Mouse (Mus musculus) liver, adult 2 months (tissue): ENCODE data around the gene Anapc10. TPM values are rescaled to one million over a fixed set of nuclear protein-coding genes. Genes with fewer than 3 reads are reported as not detected.
A peak's percentile ranks its signal among the peaks of the same experiment; 100 is the strongest.
"Not testable (repeated sequence)": the region's sequence is repeated elsewhere in the genome, so short reads cannot be mapped to it uniquely, and the experiment has no call there.

Experiments
- DNase-seq: peaks from one replicate; pipeline ENCODE4 v3.0.0-alpha.2; 2011; ENCODE audit warnings: low read depth, low spot score; ENCODE audit errors: extremely low read depth
- H3K27ac ChIP-seq: fragments of 200-500 bp; replicated peaks from 2 replicates; pipeline ENCODE4 v1.5.1; 2012; ENCODE audit warnings: low read depth, mild to moderate bottlenecking, control low read depth, inconsistent platforms, low read length; ENCODE audit not compliant: insufficient read depth
- H3K27me3 ChIP-seq: fragments of 200-500 bp; 2 replicates; pipeline ENCODE4 v1.6.1; 2012; ENCODE audit warnings: mild to moderate bottlenecking, moderate library complexity, low read length, inconsistent platforms; ENCODE audit not compliant: control insufficient read depth, insufficient read depth
- H3K36me3 ChIP-seq: fragments of 200-500 bp; 2 replicates; pipeline ENCODE4 v1.6.1; 2012; ENCODE audit warnings: low read length, inconsistent platforms; ENCODE audit not compliant: control insufficient read depth, insufficient read depth
- H3K4me1 ChIP-seq: fragments of 200-500 bp; 2 replicates; pipeline ENCODE4 v1.6.1; 2011; ENCODE audit warnings: low read length; ENCODE audit not compliant: control insufficient read depth, insufficient read depth
- H3K4me3 ChIP-seq: fragments of 200-500 bp; 2 replicates; pipeline ENCODE4 v1.5.1; 2011; ENCODE audit warnings: low read depth, mild to moderate bottlenecking, control low read depth, low read length, moderate library complexity; ENCODE audit not compliant: insufficient read depth
- H3K79me2 ChIP-seq: fragments of 200-500 bp; 2 replicates; pipeline ENCODE4 v1.6.1; 2012; ENCODE audit warnings: inconsistent platforms, mild to moderate bottlenecking, low read length, moderate library complexity; ENCODE audit not compliant: control insufficient read depth, insufficient read depth
- H3K9ac ChIP-seq: fragments of 200-500 bp; 2 replicates; pipeline ENCODE4 v1.6.1; 2012; ENCODE audit warnings: low read depth, mild to moderate bottlenecking, control low read depth, inconsistent platforms, low read length
- CTCF ChIP-seq: fragments of 200-500 bp; IDR thresholded peaks from 2 replicates; pipeline ENCODE4 v1.5.1; 2011; ENCODE audit warnings: low read depth, low read length, control low read depth
- POLR2A ChIP-seq: fragments of 200-500 bp; IDR thresholded peaks from 2 replicates; pipeline ENCODE4 v1.6.1; 2011; ENCODE audit warnings: low read length, control low read depth; ENCODE audit not compliant: insufficient read depth; ENCODE audit errors: extremely low read depth
- WGBS: fragments of 180-500 bp; shearing (Covaris S2); methylation state at CpG from one replicate; pipeline ENCODE4 v1.1.7; 2018; 5-methylcytosine and 5-hydroxymethylcytosine counted together
- polyA plus RNA-seq: library from polyadenylated mRNA; depleted of rRNA; stranded (reverse); fragments of >200 nt; gene quantifications from 2 replicates; pipeline ENCODE4 v1.2.3, GENCODE M21; 2012; rRNA removed
- total RNA-seq: library from RNA; depleted of rRNA; stranded (reverse); fragments of >200 nt; gene quantifications from 2 replicates; pipeline ENCODE4 v1.2.3, GENCODE M21; 2014; rRNA removed

Anapc10 gene
- 1.4 and 1.9 TPM in 2 replicates for total RNA-seq
- polyA plus RNA-seq, result 0.35 and 0.55 TPM in 2 replicates

DNA sequence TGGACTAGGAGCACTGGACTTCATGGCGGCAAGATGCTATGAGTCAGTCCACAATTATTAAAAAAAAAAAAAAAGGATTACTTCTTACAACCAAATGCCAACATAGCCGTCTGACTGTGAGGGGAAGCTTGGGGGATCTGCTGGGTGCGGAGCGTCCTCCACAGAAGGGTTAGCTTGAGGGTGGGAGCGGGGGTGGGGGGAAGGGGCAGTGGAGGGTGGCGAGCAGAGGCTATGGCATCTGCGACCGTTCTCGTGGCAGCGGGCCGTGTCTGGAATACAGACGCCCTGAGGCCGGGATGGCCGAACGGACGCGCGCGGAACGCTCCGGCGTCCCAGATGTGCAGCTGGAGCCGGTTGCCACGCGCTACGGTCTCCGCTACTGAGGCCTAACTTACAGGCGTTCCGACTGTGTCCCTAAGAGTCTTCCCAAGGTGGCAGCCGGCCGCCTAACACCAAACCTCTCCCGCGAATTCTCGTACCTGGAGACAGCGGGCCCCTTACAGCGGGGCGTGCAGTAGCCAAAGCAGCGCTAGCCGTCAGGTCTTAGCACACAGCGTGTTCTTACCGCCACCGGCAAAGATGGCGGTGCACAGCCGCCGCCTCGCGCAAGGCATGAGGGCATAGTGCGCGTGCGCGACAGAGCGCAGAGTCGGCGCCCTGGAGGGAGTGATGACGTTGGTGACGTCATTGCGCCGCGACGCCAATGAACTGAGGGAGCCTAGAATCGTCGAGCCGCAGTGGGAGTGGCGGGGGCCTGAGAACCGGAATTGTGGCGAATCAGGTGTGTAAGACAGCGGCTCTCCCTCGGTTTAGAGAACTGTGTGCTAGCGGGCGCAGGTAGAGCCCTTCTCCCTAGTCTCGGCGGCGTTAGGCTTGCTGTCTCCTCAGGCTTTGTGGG, at the start of gene Anapc10, which contains the start of gene Abce1:
TSS of gene Anapc10 (plus strand) at position 757 of the 898 bp plus-strand sequence.
TSS of gene Abce1 (minus strand) at position 677 of the 898 bp plus-strand sequence.
- TF ChIP-seq CTCF, result no peak
- TF ChIP-seq POLR2A, result peak; percentile 43
- Histone ChIP-seq H3K27me3 (no peaks in the 10 kb centered on the region), H3K36me3 (peaks cover 15% of the 10 kb centered on the region), H3K27ac (peak within 1 kb of the TSS; percentile 52; the same call in 1 of the 2 replicates), H3K9ac (peak within 1 kb of the TSS; percentile 88), H3K4me1 (peaks cover 5% of the 10 kb centered on the region; the same call in 1 of the 2 replicates), H3K4me3 (peak within 1 kb of the TSS; percentile 92), H3K79me2 (peaks cover 8% of the 10 kb centered on the region; the same call in 1 of the 2 replicates)
- DNase-seq, result peak; percentile 91
- WGBS, result under 1% methylated on average over 73 of the region's 73 CpGs

GRCm38 (mm10) chr8:79676461-79676860, 35.2 kb upstream of the Anapc10 start:
- H3K27me3 ChIP-seq, result no peaks in the 10 kb centered on the region
- 90% methylated on average over 4 of the region's 4 CpGs for whole genome bisulfite sequencing
- no peak overlapping the region for H3K9ac ChIP-seq
- no peak overlapping the region for H3K4me3 ChIP-seq
- peaks cover 30% of the 10 kb centered on the region for H3K36me3 ChIP-seq
- 0 out of 2 replicates have a peak, but pooled peaks cover 1% of the 10 kb centered on the region for H3K4me1 ChIP-seq
- no peaks in the 10 kb centered on the region for H3K79me2 ChIP-seq
- TF ChIP-seq CTCF (no peak), POLR2A (no peak)
- no peak overlapping the region for H3K27ac ChIP-seq
- no peak for DNase-seq

GRCm38 (mm10) chr8:79679005-79679404, 32.6 kb upstream of the Anapc10 start:
- Histone ChIP-seq H3K4me1 (peaks cover 3% of the 10 kb centered on the region; the same call in 1 of the 2 replicates), H3K27me3 (no peaks in the 10 kb centered on the region), H3K9ac (no peak overlapping the region), H3K79me2 (no peaks in the 10 kb centered on the region), H3K4me3 (no peak overlapping the region), H3K27ac (no peak overlapping the region), H3K36me3 (peaks cover 12% of the 10 kb centered on the region)
- DNase-seq, result no peak
- WGBS, result 83% methylated on average over 5 of the region's 5 CpGs
- TF ChIP-seq CTCF (no peak), POLR2A (no peak)

GRCm38 (mm10) chr8:79680083-79680482, 31.5 kb upstream of the Anapc10 start:
- H3K36me3 ChIP-seq, result peaks cover 17% of the 10 kb centered on the region
- not testable (repeated sequence) for H3K9ac ChIP-seq, DNase-seq, H3K4me3 ChIP-seq, H3K27ac ChIP-seq, H3K27me3 ChIP-seq, H3K79me2 ChIP-seq, H3K4me1 ChIP-seq
- 34% methylated on average over 10 of the region's 10 CpGs for WGBS

- Histone ChIP-seq H3K4me1 (peaks cover 3% of the 10 kb centered on the region; the same call in 1 of the 2 replicates), H3K36me3 (peaks cover 17% of the 10 kb centered on the region), H3K27me3 (no peaks in the 10 kb centered on the region), H3K9ac (0 out of 2 replicates have a peak overlapping the region, but pooled peaks have one; percentile 30), H3K4me3 (peak overlapping the region; percentile 58), H3K27ac (no peak overlapping the region), H3K79me2 (no peaks in the 10 kb centered on the region)
- peak; percentile 32 for DNase-seq
- WGBS, result 2% methylated on average over 34 of the region's 34 CpGs
- TF ChIP-seq POLR2A (no peak), CTCF (no peak)
Measured at GRCm38 (mm10) chr8:79680555-79680954, 31.1 kb upstream of the Anapc10 start.
